8 mouse cellular contexts compared by ENCODE assay signal in the genomic region with DNA sequence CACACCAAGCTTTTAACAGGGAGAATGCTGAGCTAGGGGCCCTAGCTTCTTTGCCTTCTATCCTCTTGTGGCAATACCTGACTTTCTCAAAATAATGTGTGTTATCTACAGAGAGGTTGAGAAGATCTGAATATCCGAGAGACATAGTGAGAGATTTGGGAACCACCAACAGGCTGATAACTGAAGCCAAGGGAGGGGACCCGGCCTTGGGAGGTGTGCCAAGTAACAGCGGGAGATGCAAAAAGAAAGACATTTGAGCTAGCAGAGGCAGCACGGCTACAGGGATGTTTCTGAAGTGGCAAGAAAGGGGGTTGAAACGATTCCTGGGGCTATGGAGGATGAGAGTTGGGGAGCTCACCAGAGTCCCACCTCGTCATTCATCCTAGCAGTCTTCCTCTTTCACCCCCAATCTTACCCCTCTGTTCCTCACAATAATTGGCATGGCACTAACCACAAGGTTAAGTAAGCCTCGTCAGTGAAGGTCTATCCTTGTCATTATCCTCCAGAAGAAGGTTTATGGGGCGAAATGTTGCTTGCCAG. TPM values are rescaled to one million over a fixed set of nuclear protein-coding genes. Genes with fewer than 3 reads are reported as not detected.
DNase-seq lines count a peak whose midpoint lies in the region; ATAC-seq and TF ChIP-seq lines count a peak whose summit lies in the region.

No protein-coding gene starts in this region.

- no peak for TF ChIP-seq POLR2A in kidney, adult 2 months (IDR thresholded peaks at IDR 0.05; ENCODE audit: low read depth, low read length)

- H3K36me3 ChIP-seq in kidney, adult 2 months (ENCODE audit: control insufficient read depth, insufficient read depth, low read length) = no peaks in the 10 kb centered on the region

- 55% methylated on average over 8 of the region's 8 CpGs for WGBS in kidney, adult 2 months

- H3K27ac ChIP-seq in kidney, adult 2 months (ENCODE audit: insufficient read depth, low read depth, low read length) = peak overlapping the region; percentile 97

- no peaks in the 10 kb centered on the region for H3K27me3 ChIP-seq in kidney, adult 2 months (replicated peaks; ENCODE audit: control insufficient read depth, insufficient read depth, low read length)

- ATAC-seq in granulocyte monocyte progenitor cell, adult 5-6 weeks (replicated peaks; ENCODE audit: poor library complexity, severe bottlenecking) = peak; percentile 36
- ATAC-seq in erythroblast, adult 5-6 weeks (replicated peaks; ENCODE audit: low FRiP score, poor library complexity, severe bottlenecking) = no peak

- no peak overlapping the region for H3K4me3 ChIP-seq in kidney, adult 2 months (ENCODE audit: insufficient read depth, low read depth, low read length)

- peaks cover 32% of the 10 kb centered on the region; the same call in 1 of the 2 replicates for H3K4me1 ChIP-seq in kidney, adult 2 months (ENCODE audit: control insufficient read depth, insufficient read depth, low read length)

- no peak for TF ChIP-seq CTCF in kidney, adult 2 months (conservative IDR thresholded peaks at IDR 0.05; ENCODE audit: insufficient read depth, insufficient read length, low read depth, low read length)

- peak; percentile 36 for DNase-seq in kidney, adult 2 months
- DNase-seq in kidney, adult 11 months = no peak
- peak; percentile 36 for DNase-seq in adipocyte (ENCODE audit: low spot score)
- peak; percentile 51 to 67 for DNase-seq in kidney, postnatal 25 days
- no peak for DNase-seq in frontal cortex, adult 2 months (ENCODE audit: extremely low spot score in 1 of 2, low spot score in 1 of 2)
- DNase-seq in thymus, postnatal 14 days = no peak

RNA-seq across cellular contexts. Expression of gene Ezh1, which starts 3.2 kb away (rescaled TPM):
- polyA plus RNA-seq in kidney, adult 2 months (2012; rRNA removed) = 44.8 and 48.5 TPM in 2 replicates
- total RNA-seq in granulocyte monocyte progenitor cell, adult 5-6 weeks (2014; fragmentation: Nextera tagmentation) = 15.2 and 31.0 TPM in 2 replicates
- total RNA-seq in granulocyte monocyte progenitor cell, adult 5-6 weeks (2017) = 13.6 and 17.7 TPM in 2 replicates
- 44.8 and 50.3 TPM in 2 replicates for polyA plus RNA-seq in frontal cortex, adult 2 months (2012; rRNA removed)
- total RNA-seq in erythroblast, adult 5-6 weeks (2015; ENCODE audit: low replicate concordance) = 161 and 177 TPM in 2 replicates
- 208 and 251 TPM in 2 replicates for total RNA-seq in erythroblast, adult 5-6 weeks (2017; ENCODE audit: low replicate concordance)

RNA-seq across cellular contexts. Expression of gene Ramp2, which starts 16.4 kb away (rescaled TPM):
- polyA plus RNA-seq in kidney, adult 2 months (2012; rRNA removed) = 75.9 and 86.6 TPM in 2 replicates
- total RNA-seq in granulocyte monocyte progenitor cell, adult 5-6 weeks (2014; fragmentation: Nextera tagmentation) = not detected in 2 replicates
- total RNA-seq in granulocyte monocyte progenitor cell, adult 5-6 weeks (2017) = 0.98 and 1.4 TPM in 2 replicates
- 65.6 and 82.1 TPM in 2 replicates for polyA plus RNA-seq in frontal cortex, adult 2 months (2012; rRNA removed)
- 2.7 TPM in 1 of 2 replicates, not detected in the other for total RNA-seq in erythroblast, adult 5-6 weeks (2015; ENCODE audit: low replicate concordance)
- not detected in 2 replicates for total RNA-seq in erythroblast, adult 5-6 weeks (2017; ENCODE audit: low replicate concordance)

RNA-seq across cellular contexts. Expression of gene Vps25, which starts 24.1 kb away (rescaled TPM):
- 112 and 116 TPM in 2 replicates for polyA plus RNA-seq in kidney, adult 2 months (2012; rRNA removed)
- total RNA-seq in granulocyte monocyte progenitor cell, adult 5-6 weeks (2014; fragmentation: Nextera tagmentation) = 176 and 203 TPM in 2 replicates
- total RNA-seq in granulocyte monocyte progenitor cell, adult 5-6 weeks (2017) = 76.7 and 80.4 TPM in 2 replicates
- 63.8 TPM in 2 replicates for polyA plus RNA-seq in frontal cortex, adult 2 months (2012; rRNA removed)
- 83.8 and 91.5 TPM in 2 replicates for total RNA-seq in erythroblast, adult 5-6 weeks (2015; ENCODE audit: low replicate concordance)
- 25.0 and 31.3 TPM in 2 replicates for total RNA-seq in erythroblast, adult 5-6 weeks (2017; ENCODE audit: low replicate concordance)

RNA-seq across cellular contexts. Expression of gene Wnk4, which starts 30.9 kb away (rescaled TPM):
- 134 and 160 TPM in 2 replicates for polyA plus RNA-seq in kidney, adult 2 months (2012; rRNA removed)
- total RNA-seq in granulocyte monocyte progenitor cell, adult 5-6 weeks (2014; fragmentation: Nextera tagmentation) = not detected in 2 replicates
- total RNA-seq in granulocyte monocyte progenitor cell, adult 5-6 weeks (2017) = 2.6 TPM in 1 of 2 replicates, not detected in the other
- 10.8 and 12.5 TPM in 2 replicates for polyA plus RNA-seq in frontal cortex, adult 2 months (2012; rRNA removed)
- total RNA-seq in erythroblast, adult 5-6 weeks (2015; ENCODE audit: low replicate concordance) = 2.3 and 17.7 TPM in 2 replicates
- 1.5 and 6.0 TPM in 2 replicates for total RNA-seq in erythroblast, adult 5-6 weeks (2017; ENCODE audit: low replicate concordance)

RNA-seq across cellular contexts. Expression of gene Cntd1, which starts 49.4 kb away (rescaled TPM):
- polyA plus RNA-seq in kidney, adult 2 months (2012; rRNA removed) = 1.3 and 1.6 TPM in 2 replicates
- total RNA-seq in granulocyte monocyte progenitor cell, adult 5-6 weeks (2014; fragmentation: Nextera tagmentation) = not detected in 2 replicates
- total RNA-seq in granulocyte monocyte progenitor cell, adult 5-6 weeks (2017) = 0.72 and 3.3 TPM in 2 replicates
- 0.71 and 0.84 TPM in 2 replicates for polyA plus RNA-seq in frontal cortex, adult 2 months (2012; rRNA removed)
- 0.96 TPM in 1 of 2 replicates, not detected in the other for total RNA-seq in erythroblast, adult 5-6 weeks (2015; ENCODE audit: low replicate concordance)
- total RNA-seq in erythroblast, adult 5-6 weeks (2017; ENCODE audit: low replicate concordance) = 2.2 and 5.4 TPM in 2 replicates

Comparison
In these comparisons a context has a peak if more than half of its experiments do, and no peak if none do; other contexts are left out.
1. DNase-seq: peak in kidney, adult 2 months (single experiment), adipocyte (single experiment) and kidney, postnatal 25 days (2 of 2); none in kidney, adult 11 months (single experiment), frontal cortex, adult 2 months (0 of 2) and thymus, postnatal 14 days (single experiment).
2. RNA of gene Ezh1, which starts 3.2 kb away (total RNA-seq): 161 to 251 TPM in erythroblast, adult 5-6 weeks; 13.6 to 31.0 TPM in granulocyte monocyte progenitor cell, adult 5-6 weeks; every median in the first group is over 4 times any median in the second.